Mouse (Mus musculus): Measurements from ENCODE around the gene Cpn1. TPM values are rescaled to one million over a fixed set of nuclear protein-coding genes. Genes with fewer than 3 reads are reported as not detected.
"Not testable (repeated sequence)": the region's sequence is repeated elsewhere in the genome, so short reads cannot be mapped to it uniquely, and the experiment has no call there.

Cpn1 gene
- total and polyA plus RNA-seq, 3 experiments = 0.14 to 0.66 TPM; not detected in 1

- DNase-seq = no peak
These were observed 4.4 kb downstream of the Cpn1 start for GRCm38 (mm10) chr19:43981992-43982391.

GRCm38 (mm10) chr19:43980711-43981110 is 5.6 kb downstream of the Cpn1 start:
- no peak for DNase-seq

- no peak for DNase-seq
These were observed 8.6 kb downstream of the Cpn1 start for GRCm38 (mm10) chr19:43977799-43978198.

GRCm38 (mm10) chr19:43976661-43977060 is 9.7 kb downstream of the Cpn1 start:
- DNase-seq = no peak

- no peak for DNase-seq
These were observed 12.1 kb downstream of the Cpn1 start for GRCm38 (mm10) chr19:43974221-43974620.

- DNase-seq = no peak
These were observed 12.6 kb downstream of the Cpn1 start for GRCm38 (mm10) chr19:43973711-43974110.

- no peak for DNase-seq
These were observed 14.2 kb downstream of the Cpn1 start for GRCm38 (mm10) chr19:43972129-43972528.

GRCm38 (mm10) chr19:43968436-43969026 is 17.8 kb downstream of the Cpn1 start:
- DNase-seq = no peak

GRCm38 (mm10) chr19:43966481-43966880 is 19.9 kb downstream of the Cpn1 start:
- no peak for DNase-seq

GRCm38 (mm10) chr19:43965496-43966085 is 20.8 kb downstream of the Cpn1 start:
- no peak for DNase-seq

- no peak for DNase-seq
These were observed 23.6 kb downstream of the Cpn1 start for GRCm38 (mm10) chr19:43962795-43963194.

GRCm38 (mm10) chr19:43961185-43961584 is 25.2 kb downstream of the Cpn1 start:
- DNase-seq = no peak

- no peak for DNase-seq
These were observed 26.3 kb downstream of the Cpn1 start for GRCm38 (mm10) chr19:43960014-43960413.

GRCm38 (mm10) chr19:43959162-43959561 is 27.2 kb downstream of the Cpn1 start:
- peak; percentile 70 for DNase-seq

GRCm38 (mm10) chr19:43957881-43958280 is 28.5 kb downstream of the Cpn1 start:
- no peak for DNase-seq

- no peak for DNase-seq
These were observed 29.0 kb downstream of the Cpn1 start for GRCm38 (mm10) chr19:43957402-43957801.

- DNase-seq = no peak
These were observed 31.1 kb downstream of the Cpn1 start for GRCm38 (mm10) chr19:43955266-43955665.

- no peak for DNase-seq
These were observed 31.5 kb downstream of the Cpn1 start for GRCm38 (mm10) chr19:43954864-43955263.

GRCm38 (mm10) chr19:43952936-43953335 is 33.4 kb downstream of the Cpn1 start:
- DNase-seq = not testable (repeated sequence)

- DNase-seq = no peak
These were observed 37.1 kb downstream of the Cpn1 start for GRCm38 (mm10) chr19:43949111-43949810.

GRCm38 (mm10) chr19:43944566-43944965 is 41.8 kb downstream of the Cpn1 start:
- no peak for DNase-seq

- no peak for DNase-seq
These were observed 43.3 kb downstream of the Cpn1 start for GRCm38 (mm10) chr19:43943076-43943475.
